Mouse (Mus musculus) large intestine, adult 2 months (tissue): ENCODE measurements around the gene Egln1. TPM values are rescaled to one million over a fixed set of nuclear protein-coding genes. Genes with fewer than 3 reads are reported as not detected.

Source experiments
- DNase-seq: peaks from one replicate; pipeline ENCODE4 v3.0.0-alpha.2; 2012; ENCODE audit warnings: low read depth, low spot score
- WGBS: fragments of 180-500 bp; shearing (Covaris S2); methylation state at CpG from one replicate; pipeline ENCODE4 v1.1.7; 2018; 5-methylcytosine and 5-hydroxymethylcytosine counted together
- polyA plus RNA-seq: library from polyadenylated mRNA; depleted of rRNA; stranded (reverse); fragments of >200 nt; gene quantifications from 2 replicates; pipeline ENCODE4 v1.2.3, GENCODE M21; 2012; rRNA removed

Egln1 gene
- polyA plus RNA-seq, 1 experiment: 14.4 TPM

DNA sequence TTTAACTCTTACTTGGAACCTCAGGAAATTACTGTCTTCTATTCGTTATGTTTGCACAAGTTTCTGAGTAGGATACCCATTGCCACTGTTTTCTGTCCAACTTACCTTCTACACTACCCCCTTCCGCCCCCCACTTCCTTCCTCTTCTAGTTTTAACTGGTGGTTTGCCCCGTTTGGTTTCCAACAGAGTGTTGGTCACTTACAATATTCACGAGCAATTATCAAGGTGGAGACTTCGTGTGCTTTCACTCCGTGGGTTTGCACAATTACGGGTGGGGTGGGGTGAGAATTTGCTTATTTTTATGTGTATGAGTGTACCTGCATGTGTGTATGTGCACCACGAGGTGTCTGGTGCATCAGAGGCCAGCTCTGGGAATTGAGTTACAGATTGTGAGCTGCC, 85.4 kb downstream of the Egln1 start:
- peak; percentile 1 for DNase-seq
- 4% methylated on average over 8 of the region's 8 CpGs for WGBS

GRCm38 (mm10) chr8:124863163-124863677, 85.9 kb downstream of the Egln1 start:
- DNase-seq: no peak
- under 1% methylated on average over 33 of the region's 33 CpGs for WGBS

DNA sequence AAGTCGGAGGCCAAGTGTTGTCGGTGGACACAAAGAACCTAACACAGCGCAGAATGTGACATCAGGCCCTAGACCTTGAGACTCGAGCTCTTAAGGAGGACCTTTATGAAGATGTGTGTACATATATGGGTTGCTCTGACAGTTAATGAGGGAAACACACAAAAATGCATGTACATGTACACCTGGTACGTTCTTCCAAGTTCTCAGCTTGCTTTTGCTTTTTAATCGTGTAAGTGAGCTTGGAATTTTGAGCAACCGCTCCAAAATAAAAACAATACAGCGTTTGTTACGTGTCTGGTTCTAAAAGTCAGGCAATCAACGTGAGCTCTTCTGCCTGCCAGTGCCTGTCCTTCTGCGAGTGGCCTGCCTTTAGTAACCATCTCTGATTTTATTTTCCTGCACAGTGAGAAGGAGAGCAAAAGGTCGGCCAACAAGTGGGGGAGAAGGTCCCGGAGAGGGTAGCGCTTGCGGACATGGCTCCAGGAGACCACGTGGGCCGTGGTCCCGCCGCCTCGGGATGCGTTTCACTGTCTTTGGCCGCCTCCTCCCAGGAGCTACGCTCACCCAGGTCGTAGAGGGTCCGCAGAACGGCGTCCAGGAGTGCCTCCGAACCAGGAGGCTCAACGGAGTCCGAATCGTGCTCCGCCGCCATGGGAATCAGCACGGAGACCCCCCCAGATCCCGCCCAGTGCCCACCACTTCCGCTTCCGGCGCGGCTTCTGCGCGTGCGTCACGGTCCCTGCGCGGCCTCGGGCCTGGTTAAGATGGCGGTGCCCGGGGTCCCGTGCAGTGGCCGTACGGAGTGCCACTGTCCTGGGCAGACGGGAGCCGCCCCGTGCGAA, 86.6 kb downstream of the Egln1 start, which contains the start of the genes Gnpat and 2810004N23Rik:
Gnpat (plus strand) TSS at position 713 of the 842 bp plus-strand sequence.
2810004N23Rik (minus strand) TSS at position 800 of the 842 bp plus-strand sequence.
- WGBS: under 1% methylated on average over 55 of the region's 55 CpGs
- peak; percentile 60 for DNase-seq

- no peak for DNase-seq
- 93% methylated on average over 3 of the region's 3 CpGs for WGBS
Measured at GRCm38 (mm10) chr8:124860188-124860587, 88.9 kb downstream of the Egln1 start.

GRCm38 (mm10) chr8:124859466-124859865, 89.7 kb downstream of the Egln1 start:
- DNase-seq: no peak

Other genes with a start within 250 kb of the Egln1 start
- gene Ttc13, start 227.3 kb downstream of the Egln1 start, polyA plus RNA-seq: 13.6 and 20.4 TPM in 2 replicates
- 9.1 and 9.8 TPM in 2 replicates for gene Arv1, start 227.2 kb downstream of the Egln1 start, polyA plus RNA-seq
- 0.91 and 1.5 TPM in 2 replicates for gene Fam89a, start 197.5 kb downstream of the Egln1 start, polyA plus RNA-seq
- 0.06 and 0.10 TPM in 2 replicates for gene Trim67, start 156.2 kb downstream of the Egln1 start, polyA plus RNA-seq
- 35.5 and 37.8 TPM in 2 replicates for gene Gnpat, start 86.3 kb downstream of the Egln1 start, polyA plus RNA-seq
- gene 2810004N23Rik, start 86.2 kb downstream of the Egln1 start, polyA plus RNA-seq: 8.6 and 9.2 TPM in 2 replicates
- gene Exoc8, start 51.6 kb downstream of the Egln1 start, polyA plus RNA-seq: 6.2 and 8.4 TPM in 2 replicates
- 7.7 and 11.1 TPM in 2 replicates for gene Sprtn, start 51.4 kb downstream of the Egln1 start, polyA plus RNA-seq
- gene Tsnax, start 63.7 kb upstream of the Egln1 start, polyA plus RNA-seq: 26.1 and 30.1 TPM in 2 replicates
- 0.21 and 0.60 TPM in 2 replicates for gene Disc1, start 104.9 kb upstream of the Egln1 start, polyA plus RNA-seq